Mouse (Mus musculus) midbrain, embryonic 16.5 days (tissue): ENCODE measurements around the gene Farsb. TPM values are rescaled to one million over a fixed set of nuclear protein-coding genes. Genes with fewer than 3 reads are reported as not detected.

ENCODE experiments used
- ATAC-seq: fragments of 200-750 bp; cut with Nextera tagmentation; 2 replicates; pipeline ENCODE4 v1.8.0; 2017; ENCODE audit warnings: moderate TSS enrichment
- H3K27ac ChIP-seq: fragments of 300-500 bp; sonication (generic); 2 replicates; pipeline ENCODE4 v1.5.1; 2014; ENCODE audit warnings: mild to moderate bottlenecking, low read length, mixed read lengths
- H3K27me3 ChIP-seq: fragments of 300-500 bp; sonication (generic); 2 replicates; pipeline ENCODE4 v1.6.1; 2014; ENCODE audit warnings: low read depth, low read length, mixed read lengths; ENCODE audit not compliant: control insufficient read depth, insufficient read depth
- H3K36me3 ChIP-seq: fragments of 300-500 bp; sonication (generic); 2 replicates; pipeline ENCODE4 v1.6.1; 2014; ENCODE audit warnings: mild to moderate bottlenecking, low read length, moderate library complexity, mixed read lengths; ENCODE audit not compliant: control insufficient read depth, insufficient read depth
- H3K4me1 ChIP-seq: fragments of 300-500 bp; sonication (generic); 2 replicates; pipeline ENCODE4 v1.6.1; 2014; ENCODE audit warnings: mild to moderate bottlenecking, low read length, mixed read lengths; ENCODE audit not compliant: control insufficient read depth, insufficient read depth
- H3K4me2 ChIP-seq: fragments of 300-500 bp; sonication (generic); 2 replicates; pipeline ENCODE4 v1.6.1; 2014; ENCODE audit warnings: mild to moderate bottlenecking, low read length, mixed read lengths
- H3K4me3 ChIP-seq: fragments of 300-500 bp; sonication (generic); 2 replicates; pipeline ENCODE4 v1.5.1; 2014; ENCODE audit warnings: low read depth, mild to moderate bottlenecking, low read length, moderate library complexity, mixed read lengths
- H3K9ac ChIP-seq: fragments of 300-500 bp; sonication (generic); 2 replicates; pipeline ENCODE4 v1.6.1; 2014; ENCODE audit warnings: low read depth, low read length, mixed read lengths
- H3K9me3 ChIP-seq: fragments of 300-500 bp; sonication (generic); replicated peaks from 2 replicates; pipeline ENCODE4 v1.6.1; 2014; ENCODE audit warnings: mild to moderate bottlenecking, low read length, mixed read lengths; ENCODE audit not compliant: control insufficient read depth, poor library complexity, severe bottlenecking
- WGBS: fragments of 180-500 bp; shearing (Covaris S2); extraction: QIAGEN DNeasy Blood & Tissue Kit; methylation state at CpG from one replicate; pipeline ENCODE4 v1.1.7; 2014; 5-methylcytosine and 5-hydroxymethylcytosine counted together
- polyA plus RNA-seq: library from polyadenylated mRNA; unstranded; fragments of >200 nt; fragmentation: Nextera tagmentation; extraction: Ambion mirVana; gene quantifications from 2 replicates; pipeline ENCODE4 v1.2.1, GENCODE M21; 2015

Gene Farsb
- polyA plus RNA-seq, 1 experiment from 2014 or later, result 163 TPM

GRCm38 (mm10) chr1:78420271-78420670, 68.4 kb downstream of the Farsb start:
- peak; percentile 22; the same call in 1 of the 2 replicates for ATAC-seq
- no peaks in the 10 kb centered on the region for H3K27me3 ChIP-seq
- WGBS, result 90% methylated on average over 6 of the region's 6 CpGs

GRCm38 (mm10) chr1:78419593-78419992, 69.1 kb downstream of the Farsb start:
- H3K4me3 ChIP-seq, result no peak overlapping the region
- no peaks in the 10 kb centered on the region for H3K27me3 ChIP-seq
- 45% methylated on average over 4 of the region's 4 CpGs for WGBS
- H3K36me3 ChIP-seq, result 0 out of 2 replicates have a peak, but pooled peaks cover 3% of the 10 kb centered on the region
- no peak overlapping the region for H3K4me2 ChIP-seq
- H3K27ac ChIP-seq, result no peak overlapping the region
- no peaks in the 10 kb centered on the region for H3K9me3 ChIP-seq
- ATAC-seq, result peak; percentile 69; the same call in 1 of the 2 replicates
- no peak overlapping the region for H3K9ac ChIP-seq
- no peaks in the 10 kb centered on the region for H3K4me1 ChIP-seq

More at GRCm38 (mm10) chr1:78420271-78420670, 68.4 kb downstream of the Farsb start:
- H3K4me1 ChIP-seq, result no peaks in the 10 kb centered on the region
- H3K9ac ChIP-seq, result no peak overlapping the region
- H3K27ac ChIP-seq, result no peak overlapping the region
- H3K4me2 ChIP-seq, result no peak overlapping the region
- H3K4me3 ChIP-seq, result no peak overlapping the region
- no peaks in the 10 kb centered on the region for H3K9me3 ChIP-seq
- 0 out of 2 replicates have a peak, but pooled peaks cover 3% of the 10 kb centered on the region for H3K36me3 ChIP-seq

- Histone ChIP-seq H3K4me3 (no peak overlapping the region), H3K4me1 (no peaks in the 10 kb centered on the region), H3K4me2 (no peak overlapping the region), H3K36me3 (0 out of 2 replicates have a peak, but pooled peaks cover 3% of the 10 kb centered on the region), H3K9me3 (no peaks in the 10 kb centered on the region), H3K27me3 (no peaks in the 10 kb centered on the region), H3K27ac (no peak overlapping the region), H3K9ac (no peak overlapping the region)
- WGBS, result 98% methylated on average over 9 of the region's 9 CpGs
- no peak for ATAC-seq
Measured at GRCm38 (mm10) chr1:78417154-78417911, 71.4 kb downstream of the Farsb start.

GRCm38 (mm10) chr1:78414421-78414820, 74.3 kb downstream of the Farsb start:
- H3K27me3 ChIP-seq, result no peaks in the 10 kb centered on the region
- no peak overlapping the region for H3K4me2 ChIP-seq
- WGBS, result 84% methylated on average over 5 of the region's 5 CpGs
- H3K27ac ChIP-seq, result no peak overlapping the region
- H3K36me3 ChIP-seq, result 0 out of 2 replicates have a peak, but pooled peaks cover 3% of the 10 kb centered on the region
- H3K4me3 ChIP-seq, result no peak overlapping the region
- ATAC-seq, result no peak
- no peaks in the 10 kb centered on the region for H3K4me1 ChIP-seq
- H3K9me3 ChIP-seq, result no peaks in the 10 kb centered on the region
- no peak overlapping the region for H3K9ac ChIP-seq

GRCm38 (mm10) chr1:78412668-78413067, 76.0 kb downstream of the Farsb start:
- no peak for ATAC-seq
- H3K9ac ChIP-seq, result no peak overlapping the region
- H3K27ac ChIP-seq, result no peak overlapping the region
- H3K4me1 ChIP-seq, result no peaks in the 10 kb centered on the region
- H3K9me3 ChIP-seq, result no peaks in the 10 kb centered on the region
- WGBS, result 34% methylated on average over 7 of the region's 7 CpGs
- 0 out of 2 replicates have a peak, but pooled peaks cover 3% of the 10 kb centered on the region for H3K36me3 ChIP-seq
- no peak overlapping the region for H3K4me3 ChIP-seq
- no peaks in the 10 kb centered on the region for H3K27me3 ChIP-seq
- H3K4me2 ChIP-seq, result no peak overlapping the region

GRCm38 (mm10) chr1:78409396-78409795, 79.3 kb downstream of the Farsb start:
- ATAC-seq, result no peak
- Histone ChIP-seq H3K4me3 (no peak overlapping the region), H3K9me3 (no peaks in the 10 kb centered on the region), H3K36me3 (no peaks in the 10 kb centered on the region), H3K9ac (no peak overlapping the region), H3K27me3 (no peaks in the 10 kb centered on the region), H3K27ac (no peak overlapping the region), H3K4me2 (no peak overlapping the region), H3K4me1 (no peaks in the 10 kb centered on the region)
- WGBS, result 90% methylated on average over 2 of the region's 2 CpGs

- H3K4me3 ChIP-seq, result no peak overlapping the region
- no peak overlapping the region for H3K4me2 ChIP-seq
- 92% methylated on average over 4 of the region's 4 CpGs for WGBS
- no peaks in the 10 kb centered on the region for H3K36me3 ChIP-seq
- no peaks in the 10 kb centered on the region for H3K9me3 ChIP-seq
- no peak overlapping the region for H3K27ac ChIP-seq
- no peak overlapping the region for H3K9ac ChIP-seq
- H3K4me1 ChIP-seq, result no peaks in the 10 kb centered on the region
- no peaks in the 10 kb centered on the region for H3K27me3 ChIP-seq
- no peak for ATAC-seq
Measured at GRCm38 (mm10) chr1:78401413-78401812, 87.3 kb downstream of the Farsb start.

GRCm38 (mm10) chr1:78399755-78400154, 88.9 kb downstream of the Farsb start:
- ATAC-seq, result no peak
- H3K9me3 ChIP-seq, result no peaks in the 10 kb centered on the region
- H3K27me3 ChIP-seq, result no peaks in the 10 kb centered on the region

GRCm38 (mm10) chr1:78396320-78396913, 92.3 kb downstream of the Farsb start:
- no peak overlapping the region for H3K27ac ChIP-seq
- WGBS, result 47% methylated on average over 8 of the region's 8 CpGs
- H3K4me2 ChIP-seq, result no peak overlapping the region
- no peaks in the 10 kb centered on the region for H3K27me3 ChIP-seq
- 0 out of 2 replicates have a peak, but pooled peaks cover 3% of the 10 kb centered on the region for H3K4me1 ChIP-seq
- H3K4me3 ChIP-seq, result no peak overlapping the region
- ATAC-seq, result no peak
- H3K36me3 ChIP-seq, result no peaks in the 10 kb centered on the region
- no peaks in the 10 kb centered on the region for H3K9me3 ChIP-seq
- no peak overlapping the region for H3K9ac ChIP-seq

More at GRCm38 (mm10) chr1:78399755-78400154, 88.9 kb downstream of the Farsb start:
- H3K4me3 ChIP-seq, result no peak overlapping the region
- no peak overlapping the region for H3K27ac ChIP-seq
- 0 out of 2 replicates have a peak, but pooled peaks cover 3% of the 10 kb centered on the region for H3K4me1 ChIP-seq
- WGBS, result 76% methylated on average over 3 of the region's 3 CpGs
- no peak overlapping the region for H3K4me2 ChIP-seq
- no peak overlapping the region for H3K9ac ChIP-seq
- no peaks in the 10 kb centered on the region for H3K36me3 ChIP-seq
